Mouse (Mus musculus) liver, postnatal 0 days (tissue): ENCODE measurements around the gene Ncan. TPM values are rescaled to one million over a fixed set of nuclear protein-coding genes. Genes with fewer than 3 reads are reported as not detected.

Experiments used
- ATAC-seq: fragments of 200-750 bp; cut with Nextera tagmentation; 2 replicates; pipeline ENCODE4 v1.8.0; 2017; ENCODE audit warnings: mild to moderate bottlenecking, moderate library complexity
- DNase-seq: peaks from one replicate; pipeline ENCODE4 v3.0.0-alpha.2; 2016
- H3K27ac ChIP-seq: fragments of 300-500 bp; sonication (generic); 2 replicates; pipeline ENCODE4 v1.5.1; 2014; ENCODE audit warnings: antibody characterized with exemption, moderate library complexity, mild to moderate bottlenecking, low read depth
- H3K27me3 ChIP-seq: fragments of 300-500 bp; sonication (generic); 2 replicates; pipeline ENCODE4 v1.6.1; 2014; ENCODE audit warnings: low read length, control low read depth, mixed read lengths; ENCODE audit not compliant: insufficient read depth
- H3K36me3 ChIP-seq: fragments of 300-500 bp; sonication (generic); replicated peaks from 2 replicates; pipeline ENCODE4 v1.6.1; 2014; ENCODE audit warnings: mild to moderate bottlenecking, control low read depth, low read length, moderate library complexity, mixed read lengths; ENCODE audit not compliant: insufficient read depth
- H3K4me1 ChIP-seq: fragments of 300-500 bp; sonication (generic); 2 replicates; pipeline ENCODE4 v1.6.1; 2014; ENCODE audit warnings: antibody characterized with exemption, mild to moderate bottlenecking, control low read depth; ENCODE audit not compliant: insufficient read depth
- H3K4me2 ChIP-seq: fragments of 300-500 bp; sonication (generic); 2 replicates; pipeline ENCODE4 v1.6.1; 2014; ENCODE audit warnings: low read depth, mild to moderate bottlenecking, low read length, moderate library complexity, mixed read lengths
- H3K4me3 ChIP-seq: fragments of 300-500 bp; sonication (generic); 2 replicates; pipeline ENCODE4 v1.5.1; 2014; ENCODE audit warnings: low read depth, low read length
- H3K9ac ChIP-seq: fragments of 300-500 bp; sonication (generic); replicated peaks from 2 replicates; pipeline ENCODE4 v1.6.1; 2014; ENCODE audit warnings: mild to moderate bottlenecking, moderate library complexity
- H3K9me3 ChIP-seq: fragments of 300-500 bp; sonication (generic); 2 replicates; pipeline ENCODE4 v1.6.1; 2016; ENCODE audit warnings: mild to moderate bottlenecking, control low read depth, low read length, mixed read lengths
- CTCF ChIP-seq: sonication (generic); IDR thresholded peaks from 2 replicates; pipeline ENCODE4 v1.5.1; 2016; ENCODE audit warnings: antibody characterized with exemption, low read depth
- EP300 ChIP-seq: IDR thresholded peaks from 2 replicates; pipeline ENCODE4 v1.6.1; 2016; ENCODE audit warnings: antibody characterized with exemption, low read depth, mild to moderate bottlenecking
- WGBS: fragments of 180-500 bp; shearing (Covaris S2); extraction: QIAGEN DNeasy Blood & Tissue Kit; methylation state at CpG from one replicate; pipeline ENCODE4 v1.1.7; 2014; ENCODE audit not compliant: insufficient replicate concordance; 5-methylcytosine and 5-hydroxymethylcytosine counted together
- polyA plus RNA-seq: library from polyadenylated mRNA; unstranded; fragments of >200 nt; fragmentation: Nextera tagmentation; extraction: Ambion mirVana; gene quantifications from 2 replicates; pipeline ENCODE4 v1.2.1, GENCODE M21; 2015

The Ncan gene
- polyA plus RNA-seq, 1 experiment from 2014 or later = not detected

DNA sequence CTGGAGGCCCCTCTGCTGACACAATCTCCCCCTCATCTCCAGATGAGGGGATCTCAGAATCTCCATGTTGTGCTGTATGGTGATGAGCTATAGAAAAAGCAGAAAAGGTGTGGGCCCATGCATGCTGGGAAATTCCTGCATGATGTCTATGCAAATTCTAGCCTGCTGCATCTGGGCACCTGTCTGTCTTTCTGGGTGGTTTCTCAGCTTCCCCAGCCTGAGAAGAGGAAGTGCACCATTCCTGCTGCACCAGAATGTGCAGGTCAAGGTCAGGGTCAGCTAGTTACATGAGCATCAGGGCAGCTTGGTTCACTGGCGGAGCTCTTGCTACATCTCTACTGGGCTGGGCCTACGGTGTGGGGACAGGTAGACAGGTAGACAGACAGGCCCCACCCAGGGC, 10.2 kb downstream of the Ncan start:
- no peak for ATAC-seq
- Histone ChIP-seq H3K4me1 (no peaks in the 10 kb centered on the region), H3K9me3 (no peaks in the 10 kb centered on the region), H3K4me2 (no peak overlapping the region), H3K4me3 (no peak overlapping the region), H3K9ac (no peak overlapping the region), H3K27me3 (peaks cover 57% of the 10 kb centered on the region), H3K27ac (no peak overlapping the region), H3K36me3 (no peaks in the 10 kb centered on the region)
- no peak for DNase-seq
- WGBS = 54% methylated on average over 2 of the region's 2 CpGs
- TF ChIP-seq CTCF = no peak
- TF ChIP-seq EP300 = no peak

DNA sequence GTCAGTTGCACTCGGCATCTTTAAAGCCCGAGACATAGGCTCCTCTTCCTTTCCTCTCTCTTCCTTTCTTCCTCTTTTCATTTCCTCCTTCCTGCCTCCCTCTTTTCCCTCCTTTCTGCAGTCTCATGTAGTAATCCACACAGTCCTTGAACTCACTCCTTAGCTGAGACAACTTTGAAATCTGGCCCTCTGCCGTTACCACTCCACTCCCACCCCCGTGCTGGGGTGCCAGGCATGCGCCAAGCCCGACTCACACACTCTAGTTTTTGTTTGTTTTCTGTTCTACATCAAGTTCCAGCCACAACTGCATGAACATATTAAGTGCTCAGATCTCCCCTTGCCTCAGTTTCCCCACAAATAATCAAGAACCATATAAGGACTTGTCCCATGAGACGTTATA, 15.8 kb downstream of the Ncan start:
- WGBS = 63% methylated on average over 7 of the region's 7 CpGs
- peaks cover 7% of the 10 kb centered on the region; the same call in 1 of the 2 replicates for H3K27me3 ChIP-seq
- H3K4me3 ChIP-seq = no peak overlapping the region
- no peak overlapping the region for H3K27ac ChIP-seq
- no peaks in the 10 kb centered on the region for H3K36me3 ChIP-seq
- DNase-seq (no peak), ATAC-seq (no peak)
- TF ChIP-seq CTCF (no peak), EP300 (no peak)
- no peaks in the 10 kb centered on the region for H3K9me3 ChIP-seq
- no peak overlapping the region for H3K4me2 ChIP-seq
- H3K9ac ChIP-seq = no peak overlapping the region
- no peaks in the 10 kb centered on the region for H3K4me1 ChIP-seq

DNA sequence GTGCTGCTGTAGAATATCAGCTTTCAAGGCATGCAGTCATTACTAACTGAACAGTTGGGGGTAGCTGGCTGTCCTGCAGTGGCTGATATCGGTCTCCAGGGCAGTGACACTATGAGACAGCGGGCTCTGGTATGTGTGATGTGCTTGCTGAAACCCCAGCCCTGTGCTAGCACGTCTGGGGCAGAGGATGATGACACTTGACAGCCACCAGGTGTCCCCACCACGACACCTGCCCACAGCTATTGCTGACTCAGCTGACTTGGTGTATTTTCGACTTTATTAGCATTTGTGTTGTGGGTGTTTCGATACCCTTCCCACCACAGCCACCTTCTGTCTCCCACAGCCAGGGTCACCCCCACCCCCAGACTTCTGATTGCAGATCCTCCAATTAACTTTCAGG, 16.2 kb downstream of the Ncan start:
- DNase-seq = peak; percentile 62
- H3K9me3 ChIP-seq = no peaks in the 10 kb centered on the region
- no peaks in the 10 kb centered on the region for H3K4me1 ChIP-seq
- H3K4me3 ChIP-seq = no peak overlapping the region
- H3K9ac ChIP-seq = no peak overlapping the region
- no peak overlapping the region for H3K27ac ChIP-seq
- peak; percentile 72 for ATAC-seq
- no peaks in the 10 kb centered on the region for H3K36me3 ChIP-seq
- TF ChIP-seq EP300 = no peak
- TF ChIP-seq CTCF = peak; percentile 82
- WGBS = 8% methylated on average over 5 of the region's 6 CpGs
- H3K27me3 ChIP-seq = peaks cover 7% of the 10 kb centered on the region; the same call in 1 of the 2 replicates
- H3K4me2 ChIP-seq = no peak overlapping the region

- H3K36me3 ChIP-seq = no peaks in the 10 kb centered on the region
- ATAC-seq (no peak), DNase-seq (no peak)
- H3K4me3 ChIP-seq = no peak overlapping the region
- no peaks in the 10 kb centered on the region for H3K9me3 ChIP-seq
- no peak for TF ChIP-seq EP300
- no peak for TF ChIP-seq CTCF
- H3K27ac ChIP-seq = no peak overlapping the region
- H3K27me3 ChIP-seq = 0 out of 2 replicates have a peak, but pooled peaks cover 5% of the 10 kb centered on the region
- H3K9ac ChIP-seq = no peak overlapping the region
- H3K4me1 ChIP-seq = no peaks in the 10 kb centered on the region
- 83% methylated on average over 8 of the region's 8 CpGs for WGBS
- H3K4me2 ChIP-seq = no peak overlapping the region
Measured at GRCm38 (mm10) chr8:70100241-70100640, 20.4 kb downstream of the Ncan start.

DNA sequence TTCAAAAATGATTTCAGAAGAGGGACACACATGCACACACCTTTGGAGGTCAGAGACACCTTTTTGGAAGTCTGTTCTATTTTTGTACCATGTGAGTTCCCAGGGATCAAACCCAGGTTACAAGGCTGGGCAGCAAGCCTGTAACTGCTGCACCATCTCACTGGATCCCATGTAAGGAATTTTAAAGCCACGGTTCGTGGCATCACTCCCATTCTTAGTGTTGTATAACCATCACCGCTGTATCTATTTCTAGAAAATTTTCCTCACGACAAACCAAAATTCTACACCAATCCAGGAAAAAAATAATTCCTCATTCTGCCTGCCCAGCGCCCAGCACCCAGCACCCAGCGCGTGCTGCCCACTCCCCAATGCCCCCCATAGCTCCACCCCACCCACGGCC, 21.4 kb downstream of the Ncan start:
- no peak overlapping the region for H3K27ac ChIP-seq
- 0 out of 2 replicates have a peak, but pooled peaks cover 5% of the 10 kb centered on the region for H3K27me3 ChIP-seq
- 63% methylated on average over 8 of the region's 8 CpGs for WGBS
- ATAC-seq (no peak), DNase-seq (no peak)
- no peak for TF ChIP-seq CTCF
- TF ChIP-seq EP300 = no peak
- no peaks in the 10 kb centered on the region for H3K9me3 ChIP-seq
- no peak overlapping the region for H3K4me3 ChIP-seq
- no peaks in the 10 kb centered on the region for H3K4me1 ChIP-seq
- no peaks in the 10 kb centered on the region for H3K36me3 ChIP-seq
- no peak overlapping the region for H3K4me2 ChIP-seq
- H3K9ac ChIP-seq = no peak overlapping the region

DNA sequence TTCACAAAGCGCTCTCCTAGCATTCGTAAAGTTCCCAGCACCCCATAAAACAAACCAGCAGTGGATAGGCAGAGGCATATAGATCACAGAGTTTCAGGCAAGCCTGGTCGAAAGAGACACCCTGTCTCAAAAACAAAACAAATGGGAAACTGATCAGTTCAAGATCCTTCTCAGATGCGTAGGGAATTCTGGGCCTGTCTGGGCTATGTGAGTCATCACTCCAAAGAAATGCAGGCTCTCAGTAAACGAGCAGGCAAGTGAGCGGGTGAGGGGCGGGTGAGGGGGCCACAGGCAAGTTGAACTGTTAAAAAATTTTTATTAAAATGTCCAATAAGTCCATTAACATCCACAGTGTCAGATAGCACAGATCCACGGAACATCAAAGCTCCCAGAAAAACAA, 27.9 kb downstream of the Ncan start:
- DNase-seq (no peak), ATAC-seq (no peak)
- Histone ChIP-seq H3K4me3 (no peak overlapping the region), H3K36me3 (no peaks in the 10 kb centered on the region), H3K4me2 (no peak overlapping the region), H3K9ac (no peak overlapping the region), H3K4me1 (0 out of 2 replicates have a peak, but pooled peaks cover 4% of the 10 kb centered on the region), H3K27ac (no peak overlapping the region), H3K27me3 (peaks cover 33% of the 10 kb centered on the region), H3K9me3 (no peaks in the 10 kb centered on the region)
- WGBS = 61% methylated on average over 8 of the region's 8 CpGs
- no peak for TF ChIP-seq CTCF
- no peak for TF ChIP-seq EP300
